Mouse (Mus musculus) gastrocnemius, postnatal 10 days (tissue): Measurements from ENCODE around the gene Arpc5. TPM values are rescaled to one million over a fixed set of nuclear protein-coding genes. Genes with fewer than 3 reads are reported as not detected.
"Not testable (repeated sequence)": the region's sequence is repeated elsewhere in the genome, so short reads cannot be mapped to it uniquely, and the experiment has no call there.

ENCODE experiments used
- DNase-seq: peaks from one replicate; pipeline ENCODE4 v3.0.0; 2021; ENCODE audit warnings: mixed read lengths
- total RNA-seq, 2 experiments: library from RNA; stranded (reverse); gene quantifications; 2 replicates each; pipeline ENCODE4 v1.2.3; 2021

Arpc5 gene
- total RNA-seq, 2 experiments from 2014 or later: 38.2 to 49.0 TPM

DNA sequence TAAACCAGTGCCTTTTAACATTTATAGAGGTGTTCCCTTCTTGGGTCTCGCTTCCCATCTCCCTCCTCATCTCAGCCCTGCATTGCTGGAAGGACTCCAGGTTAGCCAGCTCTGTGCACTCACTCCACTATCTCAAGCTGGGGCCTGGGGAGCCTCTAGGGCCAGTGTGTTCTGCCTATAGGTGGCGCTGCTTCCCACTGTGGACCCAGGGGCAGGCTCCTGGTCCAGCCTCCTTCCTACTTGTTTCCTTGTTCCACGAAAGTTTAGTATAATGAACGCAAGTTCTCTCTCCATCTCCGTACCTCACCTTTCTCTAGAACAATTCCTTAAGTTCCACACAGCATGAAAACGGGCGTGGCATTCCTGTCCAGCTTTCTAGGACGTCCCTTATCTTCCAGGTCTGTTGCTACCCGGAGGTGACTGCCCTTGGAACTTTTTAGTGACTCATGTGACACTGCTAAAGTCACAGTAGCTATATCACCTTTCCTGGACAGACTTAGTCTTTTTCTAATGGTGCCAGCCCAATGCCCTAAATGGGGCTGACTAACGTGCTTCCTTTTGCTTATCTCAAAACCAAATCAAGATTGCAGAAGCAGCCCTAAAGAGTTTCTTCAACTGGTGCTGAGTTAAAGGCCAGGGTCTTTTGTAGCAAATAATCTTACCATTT, 12.9 kb downstream of the Arpc5 start:
- peak; percentile 76 for DNase-seq

DNA sequence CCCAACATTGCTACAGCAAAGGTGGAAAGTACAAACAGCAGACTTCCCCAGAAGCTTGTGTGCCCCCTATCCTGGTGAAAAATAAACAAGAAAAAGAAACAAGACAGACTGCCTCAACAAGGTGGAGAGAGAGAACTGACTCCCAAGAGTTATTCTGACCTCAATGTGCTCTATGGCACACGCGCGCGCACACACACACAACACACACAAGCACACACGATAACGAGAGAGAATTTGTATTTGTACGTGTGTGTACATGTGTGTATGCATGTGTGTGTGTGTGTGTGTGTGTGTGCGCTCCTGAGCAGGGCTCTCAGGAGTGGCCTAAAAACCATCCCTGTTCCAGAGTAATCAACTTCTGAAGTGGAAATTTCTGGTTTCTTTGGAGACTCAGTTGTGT, 18.3 kb downstream of the Arpc5 start:
- DNase-seq: no peak

DNA sequence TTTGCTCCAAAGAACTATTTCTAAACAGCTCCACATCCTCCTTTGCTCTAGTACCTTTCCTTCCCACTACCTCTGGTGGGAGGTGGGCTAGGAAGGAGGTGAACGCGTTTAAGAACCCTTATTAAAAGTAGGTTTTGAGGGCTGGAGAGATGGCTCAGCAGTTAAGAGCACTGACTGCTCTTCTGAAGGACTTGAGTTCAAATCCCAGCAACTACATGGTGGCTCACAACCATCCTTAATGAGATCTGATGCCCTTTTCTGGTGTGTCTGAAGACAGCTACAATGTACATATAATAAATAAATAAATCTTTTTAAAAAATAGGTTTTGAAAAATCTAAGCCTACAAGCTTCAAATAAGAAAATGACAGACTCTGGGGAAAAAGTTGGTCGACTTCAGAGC, 19.1 kb downstream of the Arpc5 start:
- not testable (repeated sequence) for DNase-seq

DNA sequence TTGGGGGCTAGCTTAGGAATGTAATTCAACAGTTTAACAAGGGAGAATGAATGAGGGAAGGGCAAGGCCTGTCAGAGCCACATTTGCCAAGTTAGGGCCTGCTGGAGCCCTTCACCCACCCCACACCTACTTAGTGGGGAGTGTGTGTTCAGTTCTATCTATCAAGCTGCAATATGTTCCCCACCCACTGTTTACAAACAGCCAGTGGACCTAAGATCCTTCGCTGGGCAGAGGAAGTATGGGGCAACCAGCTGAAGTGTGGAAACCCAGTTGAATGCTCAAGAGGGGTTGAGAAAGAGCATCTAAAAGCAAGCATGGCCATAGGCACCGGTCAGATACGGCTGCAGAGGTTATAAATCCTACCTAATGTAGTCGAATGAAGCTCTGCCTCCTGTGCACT, 20.6 kb downstream of the Arpc5 start:
- no peak for DNase-seq

DNA sequence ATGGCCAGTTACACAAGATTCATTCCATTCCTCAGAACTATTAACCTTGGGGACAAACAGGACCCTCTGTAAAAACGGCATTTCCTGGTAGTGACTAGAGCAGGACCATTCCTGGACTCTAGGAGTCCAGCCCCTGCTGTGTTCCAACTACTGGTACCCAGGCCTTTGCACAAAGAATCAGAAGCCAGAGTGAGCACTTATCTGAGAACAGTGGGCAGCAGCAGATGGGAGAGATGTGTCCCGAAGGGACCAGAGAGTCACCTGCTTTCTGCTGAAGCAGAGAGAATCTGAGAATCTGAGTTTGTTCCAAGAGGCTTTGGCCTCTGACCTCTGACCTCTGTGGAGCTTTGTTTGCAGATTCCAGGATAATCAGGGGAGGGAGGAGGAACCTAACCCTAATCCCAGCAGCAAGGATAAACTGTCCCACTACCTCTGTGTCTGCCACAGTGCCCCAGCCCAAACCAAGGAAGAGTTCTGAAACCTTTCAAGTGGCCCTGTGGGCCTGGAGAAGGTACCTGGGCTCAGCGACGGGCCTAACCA, 21.8 kb downstream of the Arpc5 start:
- no peak for DNase-seq

DNA sequence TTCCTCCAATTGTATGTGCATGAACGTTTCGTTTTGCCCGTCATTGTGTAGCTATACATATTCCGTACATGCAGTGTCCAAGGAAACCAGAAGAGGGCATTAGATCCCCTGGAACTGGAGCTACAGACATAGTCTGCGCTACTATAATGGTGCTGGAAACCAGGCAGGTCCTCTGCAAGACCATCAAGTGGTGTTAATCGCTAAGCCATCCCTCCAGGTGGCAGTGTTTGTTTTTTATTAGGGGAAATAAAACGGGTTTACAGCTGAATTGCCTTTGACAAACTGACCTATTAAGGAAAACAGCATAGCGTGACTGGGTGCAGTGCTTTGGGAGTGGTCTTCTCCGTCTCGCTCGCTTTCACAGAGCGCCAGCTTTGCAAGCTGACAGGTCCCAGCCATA, 23.9 kb downstream of the Arpc5 start:
- DNase-seq: peak; percentile 20

DNA sequence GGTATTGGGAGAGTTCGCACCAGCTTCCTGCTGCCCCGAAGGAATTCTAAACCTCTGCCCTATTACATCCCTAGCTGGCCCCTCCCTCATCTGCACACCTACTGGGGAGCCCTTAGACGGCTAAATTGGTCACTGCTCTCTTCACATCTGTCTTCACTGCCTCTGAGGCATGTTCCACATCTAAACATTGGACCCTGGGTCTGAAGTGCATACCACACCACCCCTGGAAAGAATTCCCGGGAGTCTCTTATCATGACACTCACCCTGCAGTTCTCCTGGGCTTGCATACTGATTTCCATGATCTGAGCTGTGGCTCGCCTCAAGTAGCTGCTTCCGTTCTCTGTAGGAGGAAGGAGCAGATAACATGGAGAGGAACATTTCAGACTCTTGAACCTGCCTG, 24.5 kb downstream of the Arpc5 start:
- DNase-seq: no peak

DNA sequence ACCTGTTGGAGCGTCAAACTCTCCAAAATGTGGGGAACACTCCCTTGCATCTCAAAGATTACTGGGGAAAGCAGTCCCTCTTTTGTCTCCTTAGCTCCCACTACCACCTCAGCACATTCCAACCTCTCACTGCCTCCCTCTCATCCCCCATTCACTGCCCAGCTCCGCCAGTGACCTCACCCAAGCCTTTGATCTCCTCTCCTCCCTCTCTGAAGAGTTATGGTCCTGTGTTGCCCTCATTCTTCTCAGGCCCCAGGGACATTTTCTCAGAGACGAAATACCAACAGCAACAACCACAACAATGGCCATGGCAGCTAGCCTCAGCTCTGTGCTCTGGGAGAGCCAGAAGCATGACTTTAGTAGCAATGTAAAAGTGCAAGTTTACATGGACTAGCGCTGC, 24.9 kb downstream of the Arpc5 start:
- no peak for DNase-seq

DNA sequence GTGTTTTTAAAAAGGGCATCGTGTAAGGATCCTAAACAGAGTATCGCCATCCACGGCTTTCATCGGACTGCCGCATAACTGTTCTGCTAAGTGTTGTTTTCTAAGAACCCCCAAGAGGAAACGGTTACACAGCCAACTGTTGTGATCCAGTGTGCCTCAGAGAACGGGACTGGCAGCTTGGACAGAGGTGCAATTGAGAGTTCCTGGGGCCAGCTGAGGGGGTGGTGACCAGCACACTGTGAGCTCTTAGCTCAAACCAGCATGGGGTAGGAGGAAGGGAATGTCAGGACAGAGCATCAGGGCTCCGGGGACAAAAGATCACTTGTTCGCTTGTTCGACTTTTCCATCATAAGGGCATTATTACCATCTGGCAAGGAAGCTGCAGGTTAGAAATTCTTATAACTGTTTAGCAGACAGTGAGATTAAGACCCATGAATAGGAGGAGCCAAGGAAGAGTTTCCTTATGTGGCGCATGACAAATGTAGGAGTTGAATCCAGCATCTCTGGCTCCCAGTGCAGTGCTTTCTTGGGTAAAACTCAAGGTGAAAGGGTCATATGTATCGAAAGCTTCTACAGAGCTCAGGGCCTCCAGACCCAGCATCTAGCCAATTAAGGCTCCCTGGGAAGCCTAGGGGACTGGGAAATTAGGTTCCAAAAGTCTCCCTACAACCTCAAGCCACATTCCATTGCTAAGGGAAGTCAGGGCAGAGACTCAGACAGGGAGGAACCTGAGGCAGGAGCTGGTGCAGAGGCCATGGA, 26.6 kb downstream of the Arpc5 start:
- no peak for DNase-seq

DNA sequence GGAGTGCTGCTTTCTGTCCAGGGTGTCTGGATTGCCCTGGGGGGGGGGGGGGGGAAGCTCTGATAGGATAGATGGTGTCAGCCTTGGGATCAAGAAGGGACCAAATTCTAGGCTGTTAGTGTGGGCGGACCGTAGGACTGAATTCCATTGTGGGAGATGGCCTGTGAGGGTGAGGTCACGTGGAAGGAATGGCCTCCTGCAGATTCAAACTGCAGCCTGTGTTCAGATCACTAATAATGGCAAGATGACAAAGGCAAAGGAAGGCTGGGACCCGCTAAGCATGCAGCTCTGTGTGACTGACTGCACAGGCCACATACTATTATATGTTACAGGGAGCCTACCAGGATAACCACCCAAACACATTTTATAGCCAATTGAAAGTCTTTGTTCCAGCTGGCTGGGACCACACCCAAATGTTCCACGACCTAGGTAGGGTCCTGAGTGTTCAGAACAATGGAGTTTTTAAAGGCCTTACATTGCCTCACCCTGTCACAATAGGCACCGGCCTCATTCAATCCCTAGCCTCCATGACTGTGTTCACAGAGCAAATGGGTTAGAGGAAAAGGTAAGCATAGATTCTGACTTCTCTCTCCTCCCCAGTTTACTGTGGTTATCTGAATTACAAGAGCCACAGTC, 27.3 kb downstream of the Arpc5 start:
- no peak for DNase-seq

DNA sequence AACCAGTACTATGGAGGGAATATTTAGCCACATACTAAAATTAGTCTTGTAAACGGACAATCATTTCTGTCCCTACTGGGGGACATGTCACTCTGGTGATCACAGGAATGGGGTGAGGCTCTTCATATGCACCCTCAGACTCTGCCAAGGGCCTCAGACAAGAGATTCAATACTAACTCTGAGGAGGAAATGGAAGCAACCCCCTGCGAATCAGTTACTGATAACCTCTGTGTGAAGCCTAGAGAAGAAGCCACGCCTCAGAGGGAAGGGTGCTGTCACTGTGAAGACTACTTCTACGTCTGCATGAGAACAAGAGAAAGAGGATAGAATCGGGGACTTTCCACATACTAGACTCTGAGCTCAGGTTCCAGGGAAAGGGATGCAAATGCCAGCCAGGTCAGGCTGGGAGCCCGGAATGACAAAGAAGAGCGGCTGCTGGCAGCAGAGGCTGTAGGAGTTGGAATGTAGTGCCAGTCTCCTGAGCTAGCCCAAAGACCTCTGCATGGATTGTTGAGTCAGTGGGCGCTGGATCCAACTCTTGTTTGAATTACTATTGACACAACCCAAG, 29.4 kb downstream of the Arpc5 start:
- no peak for DNase-seq

DNA sequence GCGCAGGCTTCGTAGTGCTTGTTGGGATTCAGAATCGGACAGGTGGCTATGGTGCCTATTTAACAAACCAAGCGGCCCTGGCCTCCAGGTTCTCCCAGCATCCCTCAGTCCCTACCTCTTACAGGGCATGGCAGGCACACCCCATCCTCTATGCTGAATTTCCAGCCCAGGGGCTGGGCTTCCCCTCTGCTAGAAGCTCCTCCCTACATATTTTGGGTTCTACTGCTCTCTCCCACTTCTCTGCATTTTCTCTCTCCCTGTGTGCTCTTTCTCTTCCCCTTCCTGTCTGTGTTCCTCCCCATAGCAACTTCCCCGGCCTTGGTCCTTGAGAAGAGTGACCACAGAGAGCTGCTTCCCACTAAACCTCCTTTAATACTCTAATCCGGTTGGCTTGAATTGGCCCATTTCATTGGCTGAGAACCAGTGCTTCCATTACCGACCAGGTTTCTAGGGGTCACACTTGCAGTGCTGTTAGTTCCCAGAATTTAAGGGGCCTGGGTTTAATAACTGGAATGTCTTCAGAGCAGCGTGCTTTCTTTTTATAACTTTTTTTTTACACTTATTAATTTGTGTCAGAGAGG, 30.4 kb downstream of the Arpc5 start:
- no peak for DNase-seq

DNA sequence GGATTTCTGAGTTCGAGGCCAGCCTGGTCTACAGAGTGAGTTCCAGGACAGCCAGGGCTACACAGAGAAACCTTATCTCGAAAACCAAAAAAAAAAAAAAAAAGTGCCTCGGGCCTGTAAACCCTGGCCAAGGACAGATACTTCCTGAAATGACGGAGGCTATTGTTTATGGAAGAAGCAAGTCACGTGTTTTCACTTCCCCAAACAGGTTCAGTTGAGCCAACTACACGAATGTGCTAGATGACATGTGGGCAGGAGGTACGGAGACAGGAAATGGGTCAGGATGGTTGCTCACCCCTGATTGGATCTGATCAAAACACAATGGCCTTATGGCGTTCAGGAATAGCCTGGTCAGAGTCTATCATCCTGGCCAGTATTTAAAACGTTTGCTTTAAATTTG, 31.8 kb downstream of the Arpc5 start:
- no peak for DNase-seq

DNA sequence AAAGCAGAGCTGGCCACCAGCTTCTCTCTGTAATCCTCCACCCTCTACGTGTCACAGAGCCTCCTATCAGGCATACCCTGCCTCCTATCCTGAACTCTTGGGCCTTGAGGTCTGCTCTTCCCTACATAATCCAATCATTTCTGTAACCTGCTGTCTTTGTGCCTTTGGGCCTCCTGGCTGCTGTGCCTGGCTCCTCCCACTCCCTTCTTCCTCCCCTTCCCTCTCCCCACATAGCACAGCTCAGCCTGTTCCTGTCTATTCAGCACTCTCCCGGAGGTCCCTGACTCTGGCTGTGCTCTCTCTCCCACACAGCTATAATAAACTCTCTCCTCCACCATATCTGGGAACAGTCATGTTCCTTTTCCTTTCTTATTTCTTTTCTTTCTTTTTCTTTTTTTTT, 33.6 kb downstream of the Arpc5 start, which contains the start of gene Ncf2:
Ncf2 (plus strand) TSS at position 298 of the 400 bp plus-strand sequence.
- DNase-seq: no peak

DNA sequence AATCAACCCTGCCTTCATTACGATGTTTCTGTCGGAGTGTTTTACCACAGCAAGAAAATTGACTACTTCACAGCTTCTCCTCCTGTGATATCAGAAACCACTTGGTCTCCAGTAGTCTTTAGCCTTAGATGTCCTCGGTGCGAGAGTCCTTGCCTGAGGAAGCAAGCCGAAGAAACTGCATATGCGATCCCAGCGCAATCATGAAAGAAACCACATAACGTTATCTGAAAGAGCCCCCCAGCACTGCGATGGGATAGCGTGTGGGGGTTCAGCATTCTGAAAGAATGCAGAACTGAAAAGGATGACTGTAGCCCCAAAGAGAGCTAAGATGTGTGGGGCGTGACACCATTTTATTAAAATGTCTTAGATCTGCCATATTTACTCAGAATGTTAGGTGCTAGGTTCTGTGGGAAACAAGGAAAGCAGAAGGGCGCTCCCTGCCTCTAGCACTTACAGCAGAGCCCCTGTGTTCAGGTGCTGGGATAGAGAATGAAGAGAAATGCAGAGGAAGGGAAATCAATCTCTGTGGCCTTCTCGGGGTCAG, 34.4 kb downstream of the Arpc5 start:
- no peak for DNase-seq

DNA sequence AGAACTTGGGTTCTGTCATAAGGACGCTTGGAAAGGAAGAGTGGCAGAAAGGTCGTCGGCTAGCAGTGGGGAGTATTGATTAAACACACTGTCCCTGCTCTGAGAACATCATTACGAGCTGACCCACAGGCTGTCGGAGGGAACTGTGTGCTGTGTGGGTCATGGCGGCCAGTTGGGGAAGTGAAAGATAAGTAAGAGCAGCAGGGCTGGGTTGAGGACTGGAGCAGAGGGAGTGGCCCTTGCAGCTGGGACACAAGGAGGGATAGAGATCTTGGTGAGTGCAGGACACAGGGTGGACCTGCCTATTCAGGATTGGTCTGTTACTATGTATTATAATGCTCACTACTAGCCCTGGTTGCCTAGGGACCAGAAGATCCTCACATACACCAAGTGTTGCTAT, 38.6 kb downstream of the Arpc5 start:
- DNase-seq: no peak

DNA sequence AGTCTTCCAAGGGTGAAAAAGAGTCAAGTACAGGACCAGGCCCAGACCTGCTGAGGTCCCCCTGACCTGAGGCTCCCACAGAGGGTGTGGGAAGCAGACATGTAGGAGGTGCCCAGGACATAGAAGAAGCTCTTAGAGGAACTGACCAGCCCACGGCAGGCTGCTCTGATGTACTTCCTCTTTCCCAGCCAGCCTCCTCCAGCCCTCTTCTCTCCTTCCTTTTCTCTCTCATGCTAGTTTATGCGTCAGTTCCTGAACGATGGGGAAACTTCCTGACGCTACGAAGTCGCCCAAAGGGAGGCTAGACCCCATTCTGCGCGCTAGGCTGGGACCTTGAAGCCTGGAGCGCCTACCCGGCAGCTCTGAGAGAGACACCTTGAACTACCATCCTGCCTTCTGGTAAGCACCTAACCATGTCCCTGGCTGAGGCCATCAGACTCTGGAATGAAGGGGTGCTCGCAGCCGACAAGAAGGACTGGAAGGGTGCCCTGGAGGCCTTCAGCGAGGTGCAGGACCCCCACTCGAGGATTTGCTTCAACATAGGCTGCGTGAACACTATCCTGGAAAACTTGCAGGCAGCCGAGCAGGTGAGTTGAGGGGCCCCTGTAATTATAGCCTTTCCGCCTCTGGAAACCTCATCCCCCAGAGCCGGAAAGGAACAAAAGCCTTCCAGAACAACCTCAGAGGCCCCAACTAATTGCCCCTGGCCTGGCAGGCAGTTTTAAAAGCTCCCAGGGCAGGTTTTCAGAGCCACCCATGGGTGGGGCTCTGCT, 41.5 kb downstream of the Arpc5 start:
- no peak for DNase-seq

DNA sequence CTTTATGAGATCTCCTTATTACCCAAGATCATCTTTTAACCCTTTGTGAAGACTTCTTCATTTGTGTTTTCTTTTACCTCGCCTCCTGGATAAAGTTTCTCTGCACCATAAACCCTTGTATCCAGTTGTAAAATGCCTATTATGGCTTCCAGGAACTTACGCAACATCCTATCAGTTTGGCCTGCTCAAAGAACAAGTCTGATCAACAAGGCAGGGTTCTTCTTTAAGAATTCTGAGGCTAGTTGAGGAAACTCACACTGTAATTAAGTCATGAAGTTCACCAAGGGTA, 42.0 kb downstream of the Arpc5 start:
- DNase-seq: no peak

DNA sequence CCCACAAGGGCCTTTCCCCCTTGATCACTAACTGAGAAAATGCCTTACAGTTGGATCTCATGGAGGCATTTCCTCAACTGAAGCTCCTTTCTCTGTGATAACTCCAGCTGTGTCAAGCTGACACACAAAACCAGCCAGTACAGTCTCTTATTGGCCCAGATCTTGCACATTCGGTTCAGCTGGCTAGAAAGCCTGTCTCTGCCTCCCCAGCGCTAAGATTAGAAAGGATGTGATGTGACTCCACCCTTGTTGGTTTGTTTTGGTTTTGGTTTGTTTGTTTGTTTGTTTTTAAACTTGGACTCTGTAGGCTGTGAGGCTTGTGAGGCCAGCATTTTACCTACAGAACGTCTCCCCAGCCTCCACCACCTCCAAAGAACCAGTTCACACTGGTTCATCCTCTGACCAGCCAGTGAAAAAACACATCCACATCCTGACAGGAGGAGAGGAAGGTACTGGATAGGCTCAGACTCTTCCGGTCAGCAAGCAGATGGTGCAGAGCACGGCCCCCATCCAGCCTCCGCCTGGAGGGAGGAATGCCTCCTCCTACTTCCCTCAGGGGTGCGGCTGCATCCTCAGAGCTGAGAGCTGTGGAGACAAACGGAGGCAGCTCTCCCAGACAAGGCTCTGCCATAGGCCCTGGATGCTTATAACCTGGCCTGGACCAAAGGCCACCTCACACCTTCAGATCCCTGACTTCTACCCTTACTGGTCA, 43.4 kb downstream of the Arpc5 start:
- DNase-seq: no peak

DNA sequence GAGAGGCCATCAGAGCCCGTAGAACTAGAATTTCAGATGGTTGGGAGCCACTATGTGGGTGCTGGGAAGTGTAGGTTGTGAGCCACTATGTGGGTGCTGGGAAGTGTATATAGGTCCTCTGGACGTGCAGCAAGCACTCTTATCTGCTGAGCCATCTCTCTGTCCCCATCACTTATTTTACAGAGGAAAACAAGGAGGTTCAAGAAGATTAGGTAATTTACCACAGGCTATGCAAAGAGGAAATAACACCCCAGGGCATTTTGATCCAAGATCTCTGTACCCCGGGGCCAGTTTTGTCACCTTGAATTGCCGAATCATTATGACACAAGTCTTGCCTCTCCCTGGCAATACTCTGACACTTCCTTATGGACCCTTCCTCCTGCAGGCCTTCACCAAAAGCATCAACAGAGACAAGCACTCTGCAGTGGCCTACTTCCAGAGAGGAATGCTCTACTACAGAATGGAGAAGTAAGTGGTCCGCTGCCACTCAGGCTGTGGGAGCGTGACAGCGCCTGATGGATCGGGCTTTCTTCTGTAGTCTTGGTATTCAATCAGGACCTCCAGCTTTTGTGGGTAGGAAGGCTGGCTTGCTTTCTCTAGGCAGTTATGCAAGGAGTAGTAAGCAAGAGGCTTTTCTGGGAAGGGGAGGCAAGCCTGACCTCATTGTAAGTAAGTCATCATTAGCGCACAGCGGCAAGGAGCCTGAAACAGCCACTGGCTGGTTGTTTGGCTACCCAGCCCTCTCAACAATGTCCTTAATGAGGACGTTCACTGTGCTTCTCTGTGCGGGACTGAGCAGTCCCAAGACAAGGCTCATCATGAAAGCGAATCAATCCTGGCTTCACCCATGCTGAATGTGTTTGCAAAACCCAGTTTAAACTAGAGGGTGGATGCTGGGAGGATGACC, 44.4 kb downstream of the Arpc5 start:
- DNase-seq: no peak
